Mouse (Mus musculus) right cerebral cortex, adult 18-20 months (tissue): ENCODE results near the gene Rac1.

ENCODE experiments used
- DNase-seq: peaks from one replicate; pipeline ENCODE4 v3.0.0; 2022; ENCODE audit warnings: mixed read lengths

Rac1 gene

GRCm38 (mm10) chr5:143491736-143492135 lies 36.1 kb downstream of the Rac1 start:
- DNase-seq, result no peak

DNA sequence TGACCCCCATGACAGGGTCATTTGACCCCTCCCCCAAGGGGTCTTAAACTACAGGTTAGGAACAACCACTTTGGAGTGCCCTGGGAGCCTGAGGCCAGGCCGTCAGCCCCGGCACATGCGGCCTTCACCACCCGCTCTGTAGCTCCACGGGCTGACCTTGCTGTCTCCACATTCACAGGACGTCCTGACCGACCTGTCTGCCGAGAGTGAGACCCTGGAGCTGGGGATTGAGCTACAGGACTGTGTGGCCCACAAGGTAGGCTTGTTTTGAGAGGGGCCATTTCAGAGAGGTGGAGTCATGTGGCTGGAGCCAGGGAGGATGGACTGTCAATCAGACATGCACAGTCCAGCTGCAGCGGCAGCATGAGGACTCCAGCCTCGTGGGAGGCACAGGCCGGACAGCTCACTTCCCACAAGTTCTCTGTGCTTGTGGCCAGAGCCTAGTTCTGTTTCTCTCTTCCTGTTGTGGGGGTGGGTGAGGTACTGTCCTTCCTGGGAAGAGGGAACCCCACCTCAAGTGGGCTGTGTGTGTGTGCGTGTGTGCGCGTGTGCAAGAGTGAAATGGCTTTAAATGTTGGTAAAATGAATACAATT lies 38.0 kb downstream of the Rac1 start:
- DNase-seq, result no peak

- DNase-seq, result no peak
Measured at GRCm38 (mm10) chr5:143487998-143488397, 39.8 kb downstream of the Rac1 start.

- DNase-seq, result peak; percentile 56
Measured at GRCm38 (mm10) chr5:143487193-143487592, 40.6 kb downstream of the Rac1 start.

- no peak for DNase-seq
Measured at GRCm38 (mm10) chr5:143484955-143485354, 42.9 kb downstream of the Rac1 start.

- DNase-seq, result no peak
Measured at GRCm38 (mm10) chr5:143477901-143478300, 49.9 kb downstream of the Rac1 start.

DNA sequence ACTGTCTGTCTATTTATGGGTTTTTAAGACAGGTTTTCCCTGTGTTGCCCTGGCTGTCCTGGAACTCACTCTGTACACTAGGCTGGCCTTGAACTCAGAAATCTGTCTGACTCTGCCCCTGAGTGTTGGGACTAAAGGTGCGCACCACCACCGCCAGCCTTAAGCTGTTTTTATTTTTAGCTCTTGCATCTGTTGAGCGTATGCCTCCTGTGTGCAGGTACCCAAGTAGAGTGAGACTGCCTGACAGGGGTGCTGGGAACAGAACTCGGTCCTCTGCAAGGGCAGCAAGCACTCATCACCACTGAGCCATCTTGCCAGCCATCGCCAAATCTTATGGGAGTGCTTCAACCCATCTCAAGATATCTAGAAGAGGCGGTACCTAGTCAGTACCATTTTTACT lies 51.8 kb downstream of the Rac1 start:
- no peak for DNase-seq

- DNase-seq, result peak; percentile 46
Measured at GRCm38 (mm10) chr5:143475153-143475844, 52.5 kb downstream of the Rac1 start.

GRCm38 (mm10) chr5:143471953-143472618 lies 55.8 kb downstream of the Rac1 start:
- DNase-seq, result peak; percentile 86

GRCm38 (mm10) chr5:143471165-143471546 lies 56.7 kb downstream of the Rac1 start:
- DNase-seq, result no peak

DNA sequence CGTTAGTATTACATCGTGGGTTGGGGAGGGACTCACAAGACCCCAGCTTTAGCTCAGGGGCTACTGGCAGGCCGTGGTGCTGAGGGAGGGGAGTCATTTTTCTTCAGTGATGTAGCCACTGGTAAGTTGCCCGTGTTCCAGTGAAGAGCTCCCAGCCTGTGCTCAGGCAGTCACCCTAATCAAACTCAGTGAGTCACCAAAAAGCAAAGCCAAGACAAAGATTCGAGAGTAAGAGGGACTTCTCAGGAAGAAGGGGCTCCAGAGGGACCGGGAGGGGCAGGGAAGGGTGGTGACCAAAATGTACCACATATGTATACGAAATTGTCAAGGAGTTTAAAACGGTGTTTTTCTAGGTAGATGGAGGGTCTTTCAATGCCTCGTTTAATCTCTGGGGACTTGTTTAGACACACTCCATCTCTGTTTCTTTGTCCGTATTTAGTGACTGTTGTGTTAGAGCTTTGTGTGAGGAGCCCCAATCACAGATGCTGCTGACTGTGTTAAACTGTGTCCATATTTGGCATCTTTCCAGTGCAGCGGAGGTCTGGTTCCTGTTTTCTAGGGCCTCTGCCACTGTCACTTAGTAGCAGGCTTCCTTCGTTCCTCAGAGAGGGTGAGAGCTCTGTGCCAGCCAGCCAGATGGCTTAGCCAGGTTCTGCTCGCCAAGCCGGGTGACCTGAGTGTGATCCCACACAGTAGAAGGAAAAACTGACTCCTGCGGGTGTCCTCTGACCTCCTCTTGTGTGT lies 57.2 kb downstream of the Rac1 start:
- no peak for DNase-seq

DNA sequence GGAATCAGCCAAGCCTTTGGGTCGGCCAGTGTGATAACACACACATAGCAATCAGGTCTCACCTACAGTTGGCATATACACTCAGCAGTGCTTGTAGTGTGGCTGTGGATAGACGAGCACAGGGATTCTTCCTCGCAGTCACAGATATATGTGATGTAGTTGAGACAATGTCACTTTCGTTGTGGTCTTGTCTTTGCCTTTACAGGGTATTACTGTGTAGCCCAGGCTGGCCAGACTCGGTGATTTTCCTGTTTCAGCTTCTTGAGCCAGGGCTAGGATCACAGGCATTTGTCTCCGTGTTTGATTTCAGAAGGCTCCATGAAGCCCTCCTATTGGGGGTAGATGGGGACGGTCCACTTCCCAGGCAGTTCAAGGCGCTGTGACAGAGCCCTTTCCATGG lies 58.2 kb downstream of the Rac1 start:
- DNase-seq, result no peak

DNA sequence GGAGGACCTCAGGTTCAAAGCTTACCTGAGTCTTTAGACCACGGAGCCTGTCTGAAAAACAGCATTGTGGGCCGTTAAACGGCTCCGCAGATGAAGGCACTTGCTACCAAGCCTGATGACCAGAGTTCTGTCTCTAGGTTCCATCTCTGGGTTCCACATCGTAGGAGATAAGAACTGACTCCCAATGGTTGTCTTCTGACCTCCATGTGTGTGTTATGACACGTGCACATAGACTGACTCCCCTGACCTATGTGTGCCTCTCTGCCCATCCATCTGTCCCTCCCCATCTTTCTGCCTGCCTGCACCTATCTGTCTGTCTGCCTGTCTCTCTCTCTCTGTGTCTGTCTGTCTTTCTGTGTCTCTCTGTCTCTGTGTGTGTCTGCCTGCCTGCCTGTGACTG lies 59.9 kb downstream of the Rac1 start:
- no peak for DNase-seq

- DNase-seq, result no peak
Measured at GRCm38 (mm10) chr5:143466891-143467669, 60.8 kb downstream of the Rac1 start.

DNA sequence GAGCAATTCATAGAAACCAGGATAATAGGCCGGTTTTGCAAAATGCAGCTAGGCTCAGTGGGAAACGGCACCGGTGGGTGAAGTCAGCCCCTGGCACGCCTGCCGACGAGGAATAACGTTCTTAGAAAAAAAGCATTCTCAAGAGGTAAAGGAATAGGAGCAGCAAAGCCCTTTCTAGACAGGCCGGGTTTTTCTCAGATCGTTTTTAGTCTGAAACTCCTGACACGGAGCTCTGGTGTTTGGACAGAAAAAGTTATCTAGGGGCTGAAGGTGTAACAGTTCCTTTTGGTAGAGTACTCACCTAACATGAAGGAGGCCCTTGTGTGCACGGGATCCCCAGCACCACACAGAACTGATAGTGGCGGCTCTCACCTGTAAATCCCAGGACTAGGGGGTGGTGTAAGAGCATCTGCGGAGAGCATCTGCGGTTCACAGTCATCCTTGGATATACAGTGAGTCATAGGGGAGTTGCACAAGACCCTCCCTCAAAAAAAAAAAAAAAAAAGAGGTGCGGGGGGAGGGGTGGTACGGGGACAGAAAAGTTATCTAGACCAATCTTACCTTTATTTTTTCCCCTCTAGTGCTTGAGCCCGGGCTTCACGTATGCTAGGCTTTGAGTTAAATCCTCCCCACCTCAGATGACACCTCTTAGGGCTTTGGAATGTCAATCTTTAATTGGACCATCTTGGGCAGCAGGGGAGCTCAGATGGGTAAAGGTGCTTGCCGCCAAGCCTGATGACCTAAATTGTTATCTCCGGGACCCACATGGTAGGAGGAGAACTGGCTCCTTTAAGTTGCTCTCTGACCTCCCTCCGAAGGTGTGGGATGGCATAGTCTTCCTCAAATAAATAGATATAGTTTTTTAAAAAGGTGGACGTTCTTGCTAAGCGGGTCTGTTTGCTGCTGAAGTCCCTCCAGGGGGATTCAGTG lies 62.4 kb downstream of the Rac1 start:
- DNase-seq, result no peak

DNA sequence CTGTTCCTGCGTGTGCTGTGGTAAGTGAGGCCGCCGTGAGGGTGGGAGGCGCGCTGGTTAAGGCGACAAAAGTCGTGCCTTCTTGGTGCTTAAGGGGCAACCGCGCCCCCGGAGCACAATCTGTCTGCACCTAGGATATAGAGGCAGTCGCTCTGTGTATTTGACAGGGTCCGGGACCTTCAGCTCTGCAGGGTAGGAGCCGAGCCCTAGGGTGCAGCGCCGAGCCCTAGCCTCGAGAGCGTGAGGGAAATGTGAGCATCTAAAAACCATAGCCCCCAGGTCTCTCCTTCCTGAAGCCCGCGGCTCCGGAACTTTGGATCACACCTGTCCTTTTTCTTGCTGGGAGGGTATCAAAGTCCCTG lies 63.1 kb downstream of the Rac1 start:
- DNase-seq, result no peak

DNA sequence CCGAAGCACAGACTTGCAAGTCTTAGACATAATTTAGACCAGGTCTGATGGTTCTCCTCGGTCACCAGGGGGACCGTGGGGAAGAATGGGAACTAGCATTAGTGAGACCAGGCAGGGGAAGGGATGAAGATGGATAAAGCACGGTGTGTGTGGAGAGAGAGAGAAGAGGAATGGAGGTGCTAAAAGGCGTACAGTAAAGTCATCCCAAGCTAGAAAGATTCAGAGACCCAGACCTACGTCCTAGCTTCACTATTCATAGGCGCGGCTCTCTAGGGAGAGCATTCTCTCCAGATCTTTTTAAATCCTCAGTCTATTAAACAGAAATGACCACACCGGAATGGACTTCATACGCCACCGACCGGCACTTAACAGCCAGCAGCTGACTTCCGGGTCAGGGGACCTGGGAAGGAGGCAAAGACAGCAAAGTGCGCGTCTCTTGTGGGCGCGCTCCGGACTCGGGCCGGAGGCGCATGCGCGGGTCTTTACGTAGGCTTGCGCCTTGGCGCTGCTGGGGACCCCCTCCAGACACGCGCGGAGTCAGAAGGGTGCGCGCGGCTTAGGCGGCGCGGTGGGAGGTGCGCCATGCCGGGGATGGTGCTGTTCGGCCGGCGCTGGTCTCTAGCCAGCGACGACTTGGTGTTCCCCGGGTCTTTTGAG lies 63.6 kb downstream of the Rac1 start, which contains the start of gene Daglb:
Gene Daglb, plus strand, starts transcription at position 485 of the 657 bp plus-strand sequence.
- peak; percentile 92 for DNase-seq

- DNase-seq, result no peak
Measured at GRCm38 (mm10) chr5:143463671-143464070, 64.2 kb downstream of the Rac1 start.
